Mouse (Mus musculus): ENCODE measurements at regions not wholly inside any gene's neighbourhood (a gene's known extent, or its start where the extent isn't known, plus 50 kb on each side); places are given as distances from the start of the nearest gene placed in this dataset.

DNA sequence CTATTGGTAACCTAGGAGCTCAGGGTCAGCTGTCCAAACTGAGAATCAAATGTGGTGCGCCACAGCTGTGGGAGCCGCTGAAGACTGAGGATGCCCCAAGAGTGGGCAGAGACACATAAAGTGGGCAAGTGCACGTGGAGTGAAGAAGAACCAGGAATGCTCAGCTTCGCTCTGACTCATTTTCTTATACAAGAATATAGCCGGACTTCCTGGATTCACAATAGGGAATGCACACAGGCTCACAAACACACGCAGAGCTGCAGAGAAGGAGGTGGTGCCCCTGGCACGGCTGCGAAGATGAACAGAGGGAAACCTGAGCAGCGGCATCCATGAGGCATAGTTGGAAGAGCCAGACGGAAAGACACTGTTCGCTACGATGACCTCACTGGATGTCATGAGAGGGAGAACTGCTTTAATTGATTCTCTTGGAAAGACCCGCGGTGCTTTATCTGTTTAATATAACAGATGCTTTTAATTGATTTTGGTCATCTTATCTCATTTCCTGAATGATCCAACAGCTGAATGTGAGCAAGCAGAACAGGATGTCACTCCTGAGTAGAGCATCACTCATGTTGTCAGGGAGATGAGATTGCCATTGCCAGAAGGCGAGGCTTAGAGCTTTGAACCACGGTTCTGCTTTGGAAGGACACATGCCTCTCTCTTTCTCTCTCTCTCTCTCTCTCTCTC is 143.3 kb downstream of the Enc1 start:
- TF ChIP-seq EP300 (IDR thresholded peaks at IDR 0.05; ENCODE audit: low read depth) (no peak), CTCF (IDR thresholded peaks at IDR 0.05; ENCODE audit: low read depth) (no peak)
- Histone ChIP-seq H3K27ac (no peak overlapping the region), H3K9ac (replicated peaks) (no peak overlapping the region), H3K9me3 (ENCODE audit: control insufficient read depth, low read length) (no peaks in the 10 kb centered on the region), H3K4me3 (ENCODE audit: insufficient read depth in 1 of 2, low read depth in 2 of 2, low read length in 2 of 2) (no peak overlapping the region), H3K36me3 (replicated peaks; ENCODE audit: control insufficient read depth, insufficient read depth, low read depth) (no peaks in the 10 kb centered on the region), H3K4me1 (replicated peaks; ENCODE audit: control insufficient read depth in 2 of 2, insufficient read depth in 2 of 2, low read length in 1 of 2) (no peaks in the 10 kb centered on the region; a peak in 1 of 4 replicates), H3K4me2 (ENCODE audit: low read depth) (no peak overlapping the region), H3K27me3 (ENCODE audit: control insufficient read depth, insufficient read depth, low read length) (no peaks in the 10 kb centered on the region)
- ATAC-seq (ENCODE audit: insufficient read depth), result no peak
- no peak for DNase-seq (ENCODE audit: low read depth in 3 of 3, low spot score in 3 of 3)
- 64% methylated on average over 16 of the region's 16 CpGs for WGBS (ENCODE audit: insufficient replicate concordance)

DNA sequence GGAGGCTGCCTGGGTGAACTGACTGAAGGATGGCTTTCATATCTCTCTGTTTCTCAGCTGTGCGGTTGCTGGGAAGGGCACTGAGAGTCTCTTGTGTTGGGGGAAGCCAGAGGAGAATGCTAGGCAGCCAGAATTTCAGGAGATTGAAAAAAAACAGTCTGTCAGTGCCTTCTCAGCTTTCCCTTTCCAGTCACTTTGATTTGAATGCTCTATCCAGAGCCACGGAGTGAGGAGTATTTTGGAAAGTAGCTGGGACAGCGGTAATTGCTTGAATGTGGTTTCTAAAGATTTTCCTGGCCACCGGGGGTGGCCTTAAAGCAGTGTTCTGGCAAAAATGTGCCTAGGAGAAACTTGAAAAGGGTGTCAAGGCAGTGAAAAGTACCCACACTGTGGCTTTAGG is 142.4 kb downstream of the Enc1 start:
- no peak overlapping the region for H3K4me3 ChIP-seq (ENCODE audit: insufficient read depth in 1 of 2, low read depth in 2 of 2, low read length in 2 of 2)
- 53% methylated on average over 4 of the region's 4 CpGs for whole genome bisulfite sequencing (ENCODE audit: insufficient replicate concordance)
- TF ChIP-seq CTCF (IDR thresholded peaks at IDR 0.05; ENCODE audit: low read depth) (no peak), EP300 (IDR thresholded peaks at IDR 0.05; ENCODE audit: low read depth) (no peak)
- ATAC-seq (ENCODE audit: insufficient read depth) (no peak), DNase-seq (ENCODE audit: low read depth in 3 of 3, low spot score in 3 of 3) (no peak)
- no peaks in the 10 kb centered on the region; a peak in 1 of 4 replicates for H3K4me1 ChIP-seq (replicated peaks; ENCODE audit: control insufficient read depth in 2 of 2, insufficient read depth in 2 of 2, low read length in 1 of 2)
- no peak overlapping the region for H3K4me2 ChIP-seq (ENCODE audit: low read depth)
- H3K27ac ChIP-seq, result no peak overlapping the region
- no peaks in the 10 kb centered on the region for H3K27me3 ChIP-seq (ENCODE audit: control insufficient read depth, insufficient read depth, low read length)
- H3K9ac ChIP-seq (replicated peaks), result no peak overlapping the region
- H3K9me3 ChIP-seq (ENCODE audit: control insufficient read depth, low read length), result no peaks in the 10 kb centered on the region
- H3K36me3 ChIP-seq (replicated peaks; ENCODE audit: control insufficient read depth, insufficient read depth, low read depth), result no peaks in the 10 kb centered on the region

DNA sequence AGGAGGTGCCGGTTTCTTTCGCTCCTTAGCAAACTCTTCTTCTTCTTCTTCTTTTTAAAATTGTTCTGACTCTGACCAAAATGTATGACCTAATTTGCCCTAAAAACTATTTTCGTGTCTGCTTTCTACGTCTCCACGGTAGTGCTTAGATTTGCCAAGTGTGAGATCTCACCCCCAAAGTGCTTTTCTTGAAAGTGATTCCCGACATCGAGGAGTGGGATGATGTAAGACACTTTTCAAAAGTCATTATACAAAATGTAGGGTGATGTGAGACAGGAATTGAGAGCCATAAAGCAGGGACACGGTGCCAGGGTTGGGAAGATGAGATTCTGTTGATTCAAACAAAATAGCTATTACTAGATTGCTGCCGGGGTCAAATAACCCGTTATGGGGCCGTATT is 139.5 kb downstream of the Enc1 start:
- Histone ChIP-seq H3K27me3 (ENCODE audit: control insufficient read depth, insufficient read depth, low read length) (no peaks in the 10 kb centered on the region), H3K27ac (no peak overlapping the region)
- no peak for ATAC-seq (ENCODE audit: insufficient read depth)

DNA sequence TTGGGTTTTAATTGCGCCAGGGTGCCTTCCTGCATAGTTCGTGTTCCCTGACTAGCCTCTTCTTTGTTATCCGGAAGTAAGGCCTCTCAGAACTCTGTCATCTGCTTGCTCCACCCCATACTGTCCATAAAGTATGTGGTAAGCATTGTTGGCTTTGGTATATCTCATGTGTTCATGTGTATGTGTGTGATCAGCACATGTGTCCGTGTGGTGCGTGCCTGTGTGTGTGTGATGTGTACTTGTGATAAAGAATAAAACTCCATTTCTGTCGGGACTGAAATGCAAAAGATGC is 135.3 kb downstream of the Enc1 start:
- Histone ChIP-seq H3K9me3 (ENCODE audit: control insufficient read depth, low read length) (no peaks in the 10 kb centered on the region), H3K4me2 (ENCODE audit: low read depth) (no peak overlapping the region), H3K36me3 (replicated peaks; ENCODE audit: control insufficient read depth, insufficient read depth, low read depth) (no peaks in the 10 kb centered on the region), H3K4me3 (ENCODE audit: insufficient read depth in 1 of 2, low read depth in 2 of 2, low read length in 2 of 2) (no peak overlapping the region), H3K9ac (replicated peaks) (no peak overlapping the region), H3K27me3 (ENCODE audit: control insufficient read depth, insufficient read depth, low read length) (no peaks in the 10 kb centered on the region), H3K27ac (no peak overlapping the region), H3K4me1 (replicated peaks; ENCODE audit: control insufficient read depth in 2 of 2, insufficient read depth in 2 of 2, low read length in 1 of 2) (peaks cover 0 to 5% of the 10 kb centered on the region in 2 experiments; a peak in 1 of 4 replicates)
- TF ChIP-seq CTCF (IDR thresholded peaks at IDR 0.05; ENCODE audit: low read depth) (no peak), EP300 (IDR thresholded peaks at IDR 0.05; ENCODE audit: low read depth) (no peak)
- DNase-seq (ENCODE audit: low read depth in 3 of 3, low spot score in 3 of 3) (no peak), ATAC-seq (ENCODE audit: insufficient read depth) (no peak)
- WGBS (ENCODE audit: insufficient replicate concordance), result 64% methylated on average over 6 of the region's 6 CpGs

More for the DNA sequence above, 139.5 kb downstream of the Enc1 start:
- H3K4me1 ChIP-seq (replicated peaks; ENCODE audit: control insufficient read depth in 2 of 2, insufficient read depth in 2 of 2, low read length in 1 of 2), result peaks cover 0 to 5% of the 10 kb centered on the region in 2 experiments; a peak in 1 of 4 replicates
- no peak overlapping the region for H3K4me2 ChIP-seq (ENCODE audit: low read depth)
- TF ChIP-seq EP300 (IDR thresholded peaks at IDR 0.05; ENCODE audit: low read depth), result no peak
- no peak for TF ChIP-seq CTCF (IDR thresholded peaks at IDR 0.05; ENCODE audit: low read depth)
- 65% methylated on average over 11 of the region's 11 CpGs for WGBS (ENCODE audit: insufficient replicate concordance)
- H3K9ac ChIP-seq (replicated peaks), result no peak overlapping the region
- no peaks in the 10 kb centered on the region for H3K36me3 ChIP-seq (replicated peaks; ENCODE audit: control insufficient read depth, insufficient read depth, low read depth)
- no peak overlapping the region for H3K4me3 ChIP-seq (ENCODE audit: insufficient read depth in 1 of 2, low read depth in 2 of 2, low read length in 2 of 2)
- no peak for DNase-seq (ENCODE audit: low read depth in 3 of 3, low spot score in 3 of 3)
- H3K9me3 ChIP-seq (ENCODE audit: control insufficient read depth, low read length), result no peaks in the 10 kb centered on the region

DNA sequence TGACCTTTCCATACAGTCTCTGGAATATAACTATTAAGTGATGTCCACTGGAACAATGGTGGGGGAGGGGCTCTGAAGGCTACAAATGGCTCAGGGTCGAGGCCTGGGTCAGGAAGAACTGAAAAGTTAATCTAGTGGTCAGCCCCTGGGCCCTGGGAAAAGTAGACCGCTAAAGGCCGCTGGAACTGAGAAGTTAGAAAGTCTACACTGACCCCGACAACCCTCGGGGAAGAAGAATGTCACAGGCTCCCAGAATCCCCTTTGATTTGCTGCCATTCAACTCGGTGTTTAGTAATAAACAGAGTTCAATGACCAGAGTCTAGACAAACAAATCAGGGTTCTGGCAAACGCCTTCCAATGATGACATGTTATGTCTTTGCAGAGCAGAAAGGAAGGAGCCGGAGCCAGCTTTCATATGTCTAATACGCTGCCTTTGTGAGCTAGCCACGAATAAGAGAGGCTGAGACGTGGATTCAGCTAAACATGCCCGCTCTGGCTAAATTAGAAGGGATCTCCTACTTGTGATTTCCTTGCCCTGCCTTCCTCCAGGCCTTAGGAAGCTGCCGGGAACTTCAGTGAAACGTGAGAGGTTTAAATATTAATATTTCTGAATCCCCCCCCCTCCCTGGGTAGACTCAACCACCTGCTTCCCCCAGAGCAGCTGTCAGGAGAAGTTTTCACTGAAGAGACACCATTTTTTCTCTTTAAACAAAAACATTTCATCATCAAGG is 134.8 kb downstream of the Enc1 start:
- ATAC-seq (ENCODE audit: insufficient read depth), result no peak
- H3K4me1 ChIP-seq (replicated peaks; ENCODE audit: control insufficient read depth in 2 of 2, insufficient read depth in 2 of 2, low read length in 1 of 2), result peaks cover 0 to 5% of the 10 kb centered on the region in 2 experiments; a peak in 1 of 4 replicates
- 57% methylated on average over 14 of the region's 14 CpGs for WGBS (ENCODE audit: insufficient replicate concordance)
- no peaks in the 10 kb centered on the region for H3K27me3 ChIP-seq (ENCODE audit: control insufficient read depth, insufficient read depth, low read length)
- DNase-seq (ENCODE audit: low read depth in 3 of 3, low spot score in 3 of 3), result no peak
- H3K36me3 ChIP-seq (replicated peaks; ENCODE audit: control insufficient read depth, insufficient read depth, low read depth), result no peaks in the 10 kb centered on the region
- no peak overlapping the region for H3K4me2 ChIP-seq (ENCODE audit: low read depth)
- H3K4me3 ChIP-seq (ENCODE audit: insufficient read depth in 1 of 2, low read depth in 2 of 2, low read length in 2 of 2), result no peak overlapping the region
- H3K9me3 ChIP-seq (ENCODE audit: control insufficient read depth, low read length), result no peaks in the 10 kb centered on the region
- no peak for TF ChIP-seq EP300 (IDR thresholded peaks at IDR 0.05; ENCODE audit: low read depth)
- no peak for TF ChIP-seq CTCF (IDR thresholded peaks at IDR 0.05; ENCODE audit: low read depth)
- H3K27ac ChIP-seq, result no peak overlapping the region
- no peak overlapping the region for H3K9ac ChIP-seq (replicated peaks)

Data from liver, embryonic 14.5 days (tissue).